Mouse (Mus musculus): ENCODE results near the gene Hist1h4b.

GRCm38 (mm10) chr13:23760240-23760971, 3.6 kb downstream of the Hist1h4b start:
- TF ChIP-seq POLR2A (IDR thresholded peaks at IDR 0.05; ENCODE audit: extremely low read depth, insufficient read depth, low read length) (no peak), CTCF (IDR thresholded peaks at IDR 0.05; ENCODE audit: low read depth, low read length) (no peak)
